Mouse (Mus musculus) spleen, adult 18-20 months (tissue): ENCODE measurements at regions not wholly inside any gene's neighbourhood (a gene's known extent, or its start where the extent isn't known, plus 50 kb on each side); places are given as distances from the start of the nearest gene placed in this dataset.

Experiments
- DNase-seq, 2 experiments: peaks; one replicate each; pipeline ENCODE4 v3.0.0; 2022; ENCODE audit warnings: mixed read lengths in 2 of 2

DNA sequence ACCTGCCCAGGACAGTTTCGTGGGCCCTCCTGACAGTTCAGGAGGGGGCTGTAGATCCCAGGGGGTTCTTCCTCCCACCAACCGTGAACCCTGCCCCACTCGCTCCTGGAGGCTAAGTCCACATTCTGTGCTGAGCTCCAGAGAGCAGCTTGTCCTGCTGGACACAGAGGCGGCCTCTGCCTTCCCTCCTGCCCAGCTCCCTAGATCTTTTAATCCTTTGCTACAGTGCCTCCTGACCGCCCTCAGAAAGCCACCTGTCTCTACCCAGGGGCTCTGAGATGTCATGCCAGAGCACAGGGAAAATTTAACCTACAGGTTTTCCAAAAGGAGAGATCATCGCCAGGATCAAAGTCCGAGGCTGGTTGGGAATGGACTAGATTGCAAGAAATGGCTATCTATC is 84.7 kb upstream of the Zfp703 start:
- DNase-seq, result no peak

DNA sequence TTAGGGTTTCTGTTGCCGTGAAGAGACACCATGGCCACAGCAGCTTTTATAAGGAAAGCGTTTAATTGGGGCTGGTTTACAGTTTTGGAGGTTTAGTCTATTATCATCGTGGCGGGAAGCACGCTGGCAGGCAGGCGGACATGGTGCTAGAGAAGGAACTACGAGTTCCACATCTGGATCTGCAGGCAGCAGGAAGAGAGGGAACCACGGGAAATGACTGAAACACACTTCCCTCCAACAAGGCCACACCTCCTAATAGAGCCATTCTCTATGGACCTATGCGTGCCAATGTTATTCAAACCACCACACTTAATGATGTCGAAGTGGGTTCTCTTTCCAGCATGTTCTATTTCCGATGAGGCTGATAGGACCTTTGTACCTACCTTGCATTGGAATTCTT is 81.3 kb upstream of the Zfp703 start:
- DNase-seq, result no peak

DNA sequence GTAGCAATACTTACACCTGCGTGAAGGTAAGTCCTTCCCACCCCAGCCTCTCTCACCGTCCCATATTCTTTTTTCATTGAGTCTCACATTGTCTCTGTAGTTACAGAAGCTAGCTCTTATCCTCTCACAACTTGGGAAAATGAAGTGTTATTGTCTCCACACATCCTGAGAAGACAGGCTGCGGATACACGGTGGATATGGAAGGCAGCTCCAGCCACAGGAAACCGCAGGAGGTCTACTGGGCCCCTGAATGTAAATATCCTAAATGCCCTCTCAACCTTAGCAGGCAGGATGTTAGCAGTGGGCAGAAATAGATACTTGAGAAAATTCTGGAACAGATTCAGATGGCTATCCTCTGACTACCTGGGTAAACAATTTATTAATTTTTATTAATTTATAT is 73.8 kb upstream of the Zfp703 start:
- DNase-seq, result no peak

DNA sequence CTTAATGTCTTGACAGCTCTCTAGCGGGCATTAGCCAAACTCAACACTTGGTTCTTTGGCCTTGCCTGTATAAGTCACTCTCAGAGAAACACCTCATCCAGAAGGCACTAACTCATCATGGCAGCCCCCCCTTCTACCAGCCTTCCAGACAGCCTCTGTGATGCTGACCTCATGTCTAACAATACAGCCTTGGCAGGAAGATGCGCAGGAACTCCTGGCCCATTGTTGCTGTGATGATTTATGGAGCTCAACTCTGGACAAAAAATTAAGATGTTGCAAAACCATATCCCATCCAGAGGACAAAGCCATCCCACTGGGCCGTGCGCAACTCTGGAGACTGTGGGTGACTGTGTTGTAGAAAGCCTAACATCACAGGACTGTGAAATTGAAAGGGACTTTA is 70.9 kb upstream of the Zfp703 start:
- no peak for DNase-seq

DNA sequence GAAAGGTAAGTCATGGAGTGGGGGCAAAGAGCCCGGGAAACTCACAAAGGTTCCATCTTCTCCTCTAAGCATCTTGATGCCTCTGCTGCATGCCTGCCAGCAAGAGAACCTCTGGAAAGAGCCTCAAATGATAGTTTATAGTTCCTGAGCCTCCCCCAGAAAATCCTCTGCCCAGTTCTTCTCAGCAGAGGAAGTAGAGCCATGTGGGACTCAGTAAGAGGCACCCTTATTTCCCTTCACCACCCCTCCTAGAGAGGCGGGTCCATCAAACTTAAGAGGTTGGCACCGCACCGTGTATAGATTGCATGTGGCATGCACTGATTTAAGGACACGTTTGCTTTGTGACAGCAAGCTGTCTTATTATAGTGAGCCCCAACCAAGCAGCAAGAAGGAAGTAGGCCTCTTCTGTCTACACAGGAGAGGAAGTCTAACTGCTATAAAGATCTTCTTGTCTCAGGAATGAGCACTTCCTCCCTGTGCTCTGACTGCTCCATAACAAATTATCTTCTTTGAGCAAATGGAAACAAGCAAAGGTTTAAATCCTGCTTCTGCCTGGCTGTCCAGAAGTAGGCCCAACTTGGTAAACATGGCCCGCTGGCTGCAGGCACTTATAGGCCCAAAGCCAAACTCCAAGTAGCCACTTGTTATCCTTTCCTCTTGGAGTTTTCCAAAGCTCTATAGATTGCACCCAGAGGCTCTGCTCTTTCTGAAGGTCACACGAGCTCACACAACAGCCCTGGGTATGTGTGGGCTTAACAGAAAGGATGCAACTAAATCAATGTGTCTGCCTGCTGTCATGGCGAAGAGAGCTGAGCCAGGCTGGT is 69.6 kb upstream of the Zfp703 start:
- no peak for DNase-seq

DNA sequence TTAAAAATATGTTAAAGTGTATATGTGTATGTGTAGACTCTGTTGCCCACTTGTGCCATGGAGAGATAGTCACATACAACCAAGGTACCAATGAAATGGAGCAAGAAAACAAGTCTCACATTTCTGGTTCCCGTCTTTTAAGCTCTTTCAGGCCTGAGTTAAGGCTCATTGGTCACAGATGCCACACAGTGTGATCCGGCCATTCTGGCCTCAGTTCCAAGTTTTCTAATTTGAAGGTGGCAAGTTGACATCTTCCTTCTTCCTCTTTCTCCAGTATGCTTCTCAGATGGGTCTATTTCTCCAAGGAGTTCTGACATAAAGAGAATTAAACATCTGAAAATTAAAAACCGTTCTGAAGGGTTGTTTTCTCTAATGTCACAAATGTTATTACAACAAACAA is 66.9 kb upstream of the Zfp703 start:
- no peak for DNase-seq

DNA sequence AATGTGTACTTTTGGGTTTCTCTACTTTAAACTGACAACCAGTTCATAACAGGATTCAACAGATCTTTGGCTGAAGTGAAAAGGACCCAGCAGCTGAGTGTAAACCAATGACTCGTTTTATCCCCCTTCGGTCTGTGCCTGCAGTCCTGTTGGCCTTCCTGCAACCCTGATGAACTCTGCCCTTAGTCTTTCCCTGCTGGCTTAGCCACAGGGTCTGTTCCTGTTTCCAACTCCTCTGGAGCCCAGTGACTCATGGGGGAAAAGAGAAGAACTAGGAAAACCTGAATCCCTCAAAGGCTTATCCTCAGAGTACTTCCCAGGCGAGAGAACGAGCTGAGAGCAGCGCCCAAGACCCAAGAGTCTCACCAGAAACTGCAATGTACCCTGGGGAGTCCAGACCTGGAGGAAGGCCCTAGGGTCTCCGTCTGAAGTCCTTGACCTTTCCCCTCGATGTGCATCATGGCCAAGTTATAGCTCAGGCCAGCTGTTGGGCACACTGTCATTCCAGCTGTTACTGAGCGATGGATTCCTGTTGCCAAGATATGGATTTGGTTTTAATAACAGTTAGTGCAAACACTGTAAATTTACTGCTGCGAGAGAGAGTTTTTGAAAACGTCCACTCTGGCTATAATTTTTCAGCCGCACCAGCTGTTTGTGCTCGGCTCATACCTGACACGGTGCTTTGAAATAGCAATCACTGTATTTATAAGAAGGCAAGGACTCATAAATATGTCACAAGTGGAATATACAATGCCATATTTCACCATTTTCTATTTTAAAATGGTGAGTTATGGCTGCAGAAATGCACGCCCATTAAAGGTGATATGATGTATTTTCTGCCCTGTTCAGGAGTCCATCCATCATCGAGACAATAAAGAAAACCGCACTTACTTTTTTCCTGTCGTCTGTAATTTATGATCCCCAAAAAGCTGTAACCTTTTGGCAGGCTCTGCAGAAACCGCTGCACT is 63.3 kb upstream of the Zfp703 start:
- no peak for DNase-seq

DNA sequence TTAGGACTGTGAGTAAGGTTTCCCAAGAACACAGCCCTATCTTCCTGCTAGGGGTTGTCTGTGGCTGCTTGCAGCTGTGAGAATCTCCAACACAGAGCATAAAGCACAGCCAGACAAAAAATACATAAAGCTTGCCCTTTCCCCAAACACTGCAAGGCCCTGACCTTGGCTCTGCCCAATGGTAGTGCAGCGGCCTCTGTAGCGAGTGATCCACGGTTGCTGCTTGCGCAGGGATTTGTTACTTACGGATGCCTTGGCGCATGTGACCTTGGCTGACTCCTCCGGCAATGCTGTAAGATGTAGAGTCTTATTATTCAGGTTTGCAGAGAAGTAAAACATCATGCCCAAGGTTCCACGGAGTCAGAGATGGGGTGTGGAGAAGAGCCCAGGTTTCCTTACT is 61.4 kb upstream of the Zfp703 start:
- DNase-seq, result no peak

DNA sequence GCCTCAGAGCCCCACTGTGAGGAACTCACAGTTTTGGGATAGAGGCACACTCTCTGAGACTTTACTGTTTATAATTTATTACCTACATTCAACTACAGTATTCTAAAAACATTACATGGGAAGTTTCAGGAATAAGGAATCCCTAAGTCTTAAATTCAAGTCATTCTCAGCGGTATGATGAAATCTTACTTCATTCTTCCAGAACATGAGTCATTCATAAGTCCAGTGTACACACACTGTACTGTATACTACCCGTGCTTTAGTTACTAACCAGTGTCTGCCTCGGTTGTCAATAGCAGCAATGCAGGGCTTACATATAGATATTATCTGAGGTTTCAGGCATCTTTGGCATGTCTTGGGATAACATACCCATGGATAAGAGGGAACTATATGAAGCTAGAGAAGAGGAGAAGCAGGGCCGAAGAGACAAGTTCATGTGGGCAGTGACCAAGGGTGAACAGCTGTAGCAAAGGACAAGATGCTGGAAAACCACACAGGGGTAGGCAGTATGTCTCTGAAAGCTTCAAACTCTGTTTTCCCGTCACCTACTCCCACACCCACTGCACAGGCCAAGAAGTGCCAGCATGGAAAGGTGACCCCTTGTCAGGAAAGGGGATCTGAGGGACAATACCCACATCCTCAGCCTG is 55.5 kb upstream of the Zfp703 start:
- DNase-seq, result no peak

DNA sequence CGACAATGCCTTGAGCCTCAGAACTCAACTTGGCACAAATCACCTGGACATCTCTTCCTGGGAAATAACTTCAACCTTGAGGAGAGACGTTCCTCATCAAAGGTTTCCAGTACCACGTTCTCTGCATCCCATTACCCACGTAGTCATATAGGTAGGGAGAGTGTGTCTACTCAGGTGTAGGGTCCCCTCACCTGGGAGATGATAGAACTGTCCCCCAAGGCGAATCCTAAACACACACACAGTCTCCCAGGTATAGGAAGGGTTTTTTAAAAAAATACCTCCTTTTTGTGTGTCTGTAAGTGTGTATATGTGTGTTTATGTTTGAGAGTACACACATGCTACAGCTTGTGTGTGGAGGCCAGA is 55.0 kb upstream of the Zfp703 start:
- DNase-seq, result no peak

DNA sequence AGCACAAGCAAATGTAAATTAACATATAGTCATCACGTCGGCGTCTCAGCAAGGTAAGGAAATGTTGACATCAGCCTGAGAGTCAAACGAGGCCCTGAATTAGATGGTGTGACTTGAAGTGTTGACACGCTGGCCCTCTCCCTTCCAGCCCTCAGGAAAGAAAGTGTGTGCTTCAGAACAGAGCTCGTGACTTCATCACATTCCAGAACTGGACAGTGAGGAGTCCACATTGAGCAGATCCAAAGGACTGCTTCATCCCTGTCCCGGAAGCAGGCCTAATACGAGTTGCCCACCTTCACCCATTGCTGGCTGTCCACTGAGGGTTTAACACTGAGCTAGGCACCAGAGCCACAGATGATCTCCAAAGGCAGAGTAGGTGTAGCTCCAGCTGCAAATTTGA is 54.0 kb upstream of the Zfp703 start:
- DNase-seq, result no peak
